Mouse (Mus musculus): Measurements from ENCODE around the gene Fxyd6.

Gene Fxyd6

GRCm38 (mm10) chr9:45370117-45370561 is at the start of gene Fxyd6:
Gene Fxyd6 (plus strand): TSS chr9:45370185.
- peak; percentile 36 for DNase-seq

- DNase-seq, result no peak
These were observed 48.5 kb upstream of the Fxyd6 start for GRCm38 (mm10) chr9:45321465-45321864.

- DNase-seq, result no peak
These were observed 48.0 kb upstream of the Fxyd6 start for GRCm38 (mm10) chr9:45321946-45322430.

GRCm38 (mm10) chr9:45326390-45326789 is 43.6 kb upstream of the Fxyd6 start:
- no peak for DNase-seq

- DNase-seq, result no peak
These were observed 41.7 kb upstream of the Fxyd6 start for GRCm38 (mm10) chr9:45328263-45328662.

GRCm38 (mm10) chr9:45329577-45329976 is 40.4 kb upstream of the Fxyd6 start:
- no peak for DNase-seq

GRCm38 (mm10) chr9:45337406-45337805 is 32.6 kb upstream of the Fxyd6 start:
- DNase-seq, result no peak

- DNase-seq, result no peak
These were observed 26.9 kb upstream of the Fxyd6 start for GRCm38 (mm10) chr9:45343066-45343465.

- no peak for DNase-seq
These were observed 24.5 kb upstream of the Fxyd6 start for GRCm38 (mm10) chr9:45345516-45345915.

GRCm38 (mm10) chr9:45346276-45346675 is 23.7 kb upstream of the Fxyd6 start:
- DNase-seq, result no peak

- DNase-seq, result no peak
These were observed 21.4 kb upstream of the Fxyd6 start for GRCm38 (mm10) chr9:45348560-45348959.

- DNase-seq, result no peak
These were observed 20.8 kb upstream of the Fxyd6 start for GRCm38 (mm10) chr9:45349181-45349580.

- DNase-seq, result no peak
These were observed 20.1 kb upstream of the Fxyd6 start for GRCm38 (mm10) chr9:45349851-45350250.

GRCm38 (mm10) chr9:45355192-45355591 is 14.8 kb upstream of the Fxyd6 start:
- no peak for DNase-seq

GRCm38 (mm10) chr9:45358356-45358755 is 11.6 kb upstream of the Fxyd6 start:
- no peak for DNase-seq

- no peak for DNase-seq
These were observed 7.9 kb upstream of the Fxyd6 start for GRCm38 (mm10) chr9:45362051-45362461.

- DNase-seq, result no peak
These were observed 6.3 kb upstream of the Fxyd6 start for GRCm38 (mm10) chr9:45363639-45364214.

- DNase-seq, result no peak
These were observed 2.3 kb upstream of the Fxyd6 start for GRCm38 (mm10) chr9:45367716-45368115.

- DNase-seq, result no peak
These were observed 1.6 kb upstream of the Fxyd6 start for GRCm38 (mm10) chr9:45368341-45368901.

GRCm38 (mm10) chr9:45370616-45371336 is 791 bp downstream of the Fxyd6 start:
- DNase-seq, result no peak

- DNase-seq, result no peak
These were observed 1.3 kb downstream of the Fxyd6 start for GRCm38 (mm10) chr9:45371337-45371707.

GRCm38 (mm10) chr9:45373896-45374295 is 3.9 kb downstream of the Fxyd6 start:
- DNase-seq, result no peak

- DNase-seq, result no peak
These were observed 5.1 kb downstream of the Fxyd6 start for GRCm38 (mm10) chr9:45374988-45375502.

- DNase-seq, result no peak
These were observed 6.4 kb downstream of the Fxyd6 start for GRCm38 (mm10) chr9:45376427-45376826.
